Mouse (Mus musculus) forelimb bud, embryonic 11.5 days (tissue): Measurements from ENCODE around the gene Gm20431.

Experiments used
- DNase-seq: peaks from one replicate; pipeline ENCODE4 v3.0.0-alpha.2; 2012; ENCODE audit warnings: low read depth, low spot score

Gm20431 gene

DNA sequence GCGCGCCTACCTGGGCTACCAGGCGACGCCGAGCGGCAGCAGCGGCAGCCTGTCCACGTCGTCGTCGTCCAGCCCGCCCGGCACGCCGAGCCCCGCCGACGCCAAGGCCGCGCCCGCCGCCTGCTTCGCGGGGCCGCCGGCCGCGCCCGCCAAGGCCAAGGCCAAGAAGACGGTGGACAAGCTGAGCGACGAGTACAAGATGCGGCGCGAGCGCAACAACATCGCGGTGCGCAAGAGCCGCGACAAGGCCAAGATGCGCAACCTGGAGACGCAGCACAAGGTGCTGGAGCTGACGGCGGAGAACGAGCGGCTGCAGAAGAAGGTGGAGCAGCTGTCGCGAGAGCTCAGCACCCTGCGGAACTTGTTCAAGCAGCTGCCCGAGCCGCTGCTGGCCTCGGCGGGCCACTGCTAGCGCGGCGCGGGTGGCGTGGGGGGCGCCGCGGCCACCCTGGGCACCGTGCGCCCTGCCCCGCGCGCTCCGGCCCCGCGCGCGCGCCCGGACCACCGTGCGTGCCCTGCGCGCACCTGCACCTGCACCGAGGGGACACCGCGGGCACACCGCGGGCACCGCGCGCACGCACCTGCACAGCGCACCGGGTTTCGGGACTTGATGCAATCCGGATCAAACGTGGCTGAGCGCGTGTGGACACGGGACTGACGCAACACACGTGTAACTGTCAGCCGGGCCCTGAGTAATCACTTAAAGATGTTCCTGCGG, 28.4 kb upstream of the Gm20431 start, which contains the start of gene Tmem189:
TSS of gene Tmem189 (minus strand) at position 322 of the 718 bp plus-strand sequence.
- peak; percentile 71 for DNase-seq

DNA sequence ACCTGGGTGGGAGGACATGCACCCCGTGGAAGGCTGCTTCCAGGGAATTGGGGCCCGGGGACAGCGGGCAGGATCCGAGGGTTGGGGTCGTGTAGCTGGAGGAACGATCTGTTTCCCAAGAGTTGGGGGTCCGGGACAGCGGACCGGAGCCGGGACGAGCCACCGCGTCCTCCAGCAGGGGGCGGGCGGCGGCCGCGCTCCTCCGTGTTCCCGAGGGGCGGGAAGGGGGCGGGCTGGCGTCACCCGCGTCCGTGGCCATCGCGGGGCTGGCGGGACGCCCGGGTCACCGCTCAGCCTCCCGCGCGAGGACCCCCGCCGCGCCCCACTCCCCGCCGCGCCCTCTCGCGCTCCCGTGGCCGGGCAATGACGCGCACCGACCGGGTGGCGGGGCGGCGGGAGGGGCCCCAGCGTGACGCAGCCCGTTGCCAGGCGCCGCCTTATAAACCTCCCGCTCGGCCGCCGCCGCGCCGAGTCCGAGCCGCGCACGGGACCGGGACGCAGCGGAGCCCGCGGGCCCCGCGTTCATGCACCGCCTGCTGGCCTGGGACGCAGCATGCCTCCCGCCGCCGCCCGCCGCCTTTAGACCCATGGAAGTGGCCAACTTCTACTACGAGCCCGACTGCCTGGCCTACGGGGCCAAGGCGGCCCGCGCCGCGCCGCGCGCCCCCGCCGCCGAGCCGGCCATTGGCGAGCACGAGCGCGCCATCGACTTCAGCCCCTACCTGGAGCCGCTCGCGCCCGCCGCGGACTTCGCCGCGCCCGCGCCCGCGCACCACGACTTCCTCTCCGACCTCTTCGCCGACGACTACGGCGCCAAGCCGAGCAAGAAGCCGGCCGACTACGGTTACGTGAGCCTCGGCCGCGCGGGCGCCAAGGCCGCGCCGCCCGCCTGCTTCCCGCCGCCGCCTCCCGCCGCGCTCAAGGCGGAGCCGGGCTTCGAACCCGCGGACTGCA, 27.5 kb upstream of the Gm20431 start, which contains the start of gene Cebpb:
TSS of gene Cebpb (plus strand) at position 418 of the 954 bp plus-strand sequence.
- DNase-seq, result no peak

DNA sequence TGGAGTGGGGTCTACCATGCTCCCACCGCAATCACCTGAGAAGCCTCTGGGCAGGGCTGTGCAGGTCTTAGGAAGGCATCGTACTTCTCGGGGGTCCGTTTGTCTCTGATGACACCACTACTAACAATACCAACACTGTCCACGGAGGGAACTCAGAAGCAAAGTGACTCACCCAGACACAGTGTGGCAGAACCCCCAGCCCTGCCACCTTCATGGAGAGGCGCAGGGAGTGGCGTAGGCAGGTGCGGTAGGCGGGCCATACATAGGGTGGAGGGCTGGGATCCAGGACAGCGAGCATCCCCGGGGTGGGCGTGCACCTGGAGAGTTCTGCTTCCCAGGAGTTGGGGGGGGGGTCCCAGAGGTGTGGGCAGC, 26.8 kb upstream of the Gm20431 start:
- DNase-seq, result no peak

DNA sequence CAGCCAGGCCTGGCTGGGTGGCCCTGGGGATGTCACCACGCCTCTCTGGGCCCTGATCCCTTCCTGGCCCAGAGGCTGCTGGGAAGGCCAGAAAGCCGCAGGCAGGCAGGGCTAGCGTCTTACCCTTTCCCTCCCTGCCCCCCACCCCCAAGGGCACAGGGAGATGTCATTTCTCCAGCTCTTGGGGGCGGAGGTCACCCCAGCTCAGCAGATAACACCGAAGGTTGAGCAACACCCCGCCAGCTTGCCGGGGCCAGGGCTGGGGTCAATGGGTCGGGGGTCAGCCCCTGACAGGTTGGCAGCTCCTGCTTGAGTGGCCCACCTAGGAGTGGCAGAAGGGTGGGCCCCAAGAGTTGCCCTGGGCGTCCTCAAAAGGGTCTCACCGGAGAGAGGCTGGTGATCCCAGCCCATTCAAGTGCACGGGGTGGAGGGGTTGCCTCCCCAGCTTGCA, 26.4 kb upstream of the Gm20431 start:
- DNase-seq, result no peak

DNA sequence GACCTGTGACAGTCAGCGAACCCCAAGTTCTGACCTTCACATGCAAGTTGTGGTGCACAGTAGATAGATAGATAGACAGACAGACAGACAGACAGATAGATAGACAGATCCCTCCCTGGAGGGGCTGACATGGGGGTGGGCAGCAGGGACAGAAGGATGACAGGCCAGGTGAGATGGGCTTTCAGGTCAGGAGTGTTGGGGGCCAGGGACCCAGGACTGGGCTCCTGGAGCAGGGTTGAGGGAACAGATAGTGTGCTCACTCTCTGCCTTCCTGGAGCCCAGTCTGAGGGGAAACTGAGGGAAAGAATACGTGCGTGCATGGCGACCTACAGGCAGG, 25.9 kb upstream of the Gm20431 start:
- no peak for DNase-seq

DNA sequence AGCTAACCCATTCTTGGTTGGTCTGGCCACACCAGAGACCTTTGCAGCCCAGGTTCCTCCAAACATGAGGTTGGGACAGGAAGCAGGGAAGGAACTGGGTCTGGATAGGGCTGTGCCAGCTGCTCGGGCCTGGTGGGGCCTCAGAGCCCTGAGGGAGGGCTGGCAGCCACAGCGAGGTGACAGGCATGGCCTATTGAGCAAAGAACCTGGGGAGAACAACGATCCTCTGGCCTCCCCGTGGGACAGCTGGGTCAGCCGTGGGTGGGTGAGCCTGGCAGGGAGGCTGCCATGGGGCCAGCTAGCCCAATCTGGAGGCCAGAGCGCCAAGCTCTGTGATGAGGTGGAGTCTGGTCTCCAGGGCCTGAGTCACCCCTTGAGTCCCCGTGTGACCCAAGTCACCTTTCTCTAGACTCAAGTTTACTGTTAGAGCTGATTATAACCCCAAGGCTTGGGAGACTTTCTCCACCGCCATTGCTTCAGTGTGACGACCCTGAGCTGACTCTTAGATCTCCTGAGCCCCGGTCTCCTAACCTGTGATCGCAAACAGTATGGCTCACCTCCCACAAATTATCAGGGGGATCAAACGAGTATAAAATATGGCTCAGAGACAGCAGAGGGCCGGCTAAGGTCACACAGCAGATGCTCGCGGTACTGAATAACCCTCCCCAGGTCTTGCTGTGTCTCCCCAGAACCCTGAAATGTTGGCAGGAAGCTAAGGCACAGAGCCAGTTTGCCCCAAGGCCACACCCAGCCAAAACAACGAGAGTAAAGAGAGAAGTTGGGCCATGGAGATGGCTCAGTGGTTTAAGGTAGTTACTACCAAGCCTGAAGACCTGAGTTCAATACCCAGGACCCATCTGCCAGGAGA, 25.3 kb upstream of the Gm20431 start:
- DNase-seq, result no peak

DNA sequence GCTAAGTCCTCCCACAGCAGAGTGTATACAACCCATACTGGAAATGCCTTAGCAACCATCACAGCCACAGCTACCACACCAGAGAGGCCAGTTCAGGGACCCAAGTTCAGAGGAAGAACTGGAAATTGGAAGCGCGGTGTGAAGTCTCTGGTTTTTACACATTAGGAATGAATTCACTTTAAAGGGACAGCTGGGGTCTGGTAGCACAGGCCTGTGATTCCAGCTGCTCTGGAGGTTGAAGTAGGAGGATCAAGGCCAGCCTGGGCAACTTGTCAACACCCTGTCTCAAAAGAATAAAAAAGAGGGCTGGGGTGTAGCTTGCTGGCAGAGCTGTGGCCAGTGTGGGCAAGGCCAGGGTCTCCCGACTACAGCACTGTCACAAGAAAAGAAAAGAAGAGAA, 24.6 kb upstream of the Gm20431 start:
- DNase-seq, result no peak

DNA sequence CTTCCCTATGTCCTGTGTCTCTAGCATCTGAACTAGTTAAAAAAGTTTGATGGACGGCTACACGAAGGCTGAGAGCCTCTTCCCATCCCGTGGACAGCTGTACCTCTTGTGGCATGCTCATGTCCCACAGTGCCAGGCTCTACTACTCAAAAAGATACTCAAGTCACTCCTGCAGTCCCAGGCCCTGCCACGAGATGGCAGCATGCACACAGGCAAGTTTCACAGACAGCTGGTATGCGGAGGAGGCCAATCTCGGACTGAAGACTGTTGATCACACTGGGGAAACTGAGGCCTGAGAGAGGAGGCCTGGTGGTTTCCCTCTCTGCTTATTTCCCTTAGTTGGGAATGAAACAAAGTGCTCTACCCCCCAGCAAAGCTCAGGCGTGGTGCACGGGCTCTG, 23.8 kb upstream of the Gm20431 start:
- peak; percentile 90 for DNase-seq

DNA sequence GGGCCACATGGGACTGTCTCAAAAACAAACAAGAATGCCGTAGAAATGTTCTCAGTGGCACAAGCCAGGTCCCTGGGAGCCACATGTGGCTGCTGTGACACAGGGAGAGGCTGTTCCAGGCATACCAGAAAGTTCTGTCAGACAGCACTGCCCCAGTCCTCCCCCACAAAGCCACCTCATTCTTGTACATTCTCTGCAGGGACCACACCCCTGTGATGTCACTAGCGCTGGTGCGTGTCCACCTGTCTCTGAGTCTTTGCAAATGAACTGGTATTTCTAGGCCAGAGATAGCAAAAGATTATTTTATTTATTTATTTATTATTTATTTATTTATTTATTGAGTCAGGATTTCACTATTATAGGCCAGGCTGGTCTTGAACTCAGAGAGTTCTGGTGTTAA, 22.4 kb upstream of the Gm20431 start:
- DNase-seq, result no peak

DNA sequence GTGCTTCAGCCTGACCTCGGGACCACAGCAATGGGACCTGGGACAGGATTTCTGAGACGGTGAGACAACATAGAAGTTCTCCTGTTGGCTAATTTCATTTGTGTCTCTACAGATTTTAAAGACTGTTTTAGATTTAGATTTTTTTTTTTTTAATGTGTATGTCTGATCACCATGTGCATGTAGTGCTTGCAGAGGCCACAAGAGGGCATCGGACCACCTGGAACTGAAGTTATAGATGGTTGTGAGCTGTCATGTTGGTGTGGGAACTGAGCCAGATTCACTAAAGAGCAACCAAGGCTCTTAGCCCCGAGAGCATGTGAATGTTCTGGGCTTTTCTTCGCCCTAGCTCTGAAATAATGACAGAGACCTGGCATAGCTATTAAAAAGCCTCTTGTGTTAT, 19.4 kb upstream of the Gm20431 start:
- DNase-seq, result no peak

DNA sequence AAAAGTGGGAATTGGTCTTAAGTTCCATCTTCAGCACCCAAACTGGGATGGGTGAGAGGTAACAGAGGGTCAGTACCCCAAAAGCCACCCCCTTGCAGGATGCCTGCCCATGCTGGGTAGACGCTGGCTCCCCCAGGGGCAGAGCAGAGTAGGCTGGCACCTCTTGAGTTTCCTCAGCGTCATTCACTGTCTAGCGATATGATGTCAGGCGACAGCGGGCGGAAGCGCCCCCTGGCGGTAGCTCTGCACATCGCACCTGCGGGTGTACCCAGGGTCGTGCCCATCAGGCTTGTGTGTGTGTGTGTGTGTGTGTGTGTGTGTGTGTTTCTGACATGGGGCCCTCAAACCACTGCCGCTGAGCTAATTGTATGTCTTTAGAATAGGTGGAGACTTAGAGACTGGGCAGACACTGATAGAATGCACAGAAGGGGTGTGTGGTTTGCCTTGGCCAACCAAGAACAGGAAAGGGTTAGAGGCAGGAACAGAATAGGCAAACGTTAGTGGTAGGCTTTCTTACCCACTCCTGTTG, 18.7 kb upstream of the Gm20431 start:
- peak; percentile 83 for DNase-seq

DNA sequence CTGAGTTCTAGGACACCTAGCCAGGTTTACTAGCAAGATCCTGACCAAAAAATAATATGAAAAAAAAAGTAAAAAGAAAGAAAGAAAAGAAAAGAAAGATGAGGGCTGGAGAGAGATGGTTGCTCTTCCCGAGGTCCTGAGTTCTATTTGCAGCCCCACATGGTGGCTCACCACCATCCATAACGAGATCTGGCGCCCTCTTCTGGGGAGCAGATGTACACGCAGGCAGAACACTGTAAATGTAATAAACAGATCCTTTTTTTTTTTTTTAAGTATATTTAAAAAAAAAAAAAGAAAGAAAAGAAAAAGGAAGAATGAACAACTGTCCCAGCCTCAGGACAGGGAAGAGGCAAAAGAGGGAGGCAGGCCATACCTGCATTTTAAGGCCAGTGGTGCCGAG, 17.3 kb upstream of the Gm20431 start:
- DNase-seq, result no peak

DNA sequence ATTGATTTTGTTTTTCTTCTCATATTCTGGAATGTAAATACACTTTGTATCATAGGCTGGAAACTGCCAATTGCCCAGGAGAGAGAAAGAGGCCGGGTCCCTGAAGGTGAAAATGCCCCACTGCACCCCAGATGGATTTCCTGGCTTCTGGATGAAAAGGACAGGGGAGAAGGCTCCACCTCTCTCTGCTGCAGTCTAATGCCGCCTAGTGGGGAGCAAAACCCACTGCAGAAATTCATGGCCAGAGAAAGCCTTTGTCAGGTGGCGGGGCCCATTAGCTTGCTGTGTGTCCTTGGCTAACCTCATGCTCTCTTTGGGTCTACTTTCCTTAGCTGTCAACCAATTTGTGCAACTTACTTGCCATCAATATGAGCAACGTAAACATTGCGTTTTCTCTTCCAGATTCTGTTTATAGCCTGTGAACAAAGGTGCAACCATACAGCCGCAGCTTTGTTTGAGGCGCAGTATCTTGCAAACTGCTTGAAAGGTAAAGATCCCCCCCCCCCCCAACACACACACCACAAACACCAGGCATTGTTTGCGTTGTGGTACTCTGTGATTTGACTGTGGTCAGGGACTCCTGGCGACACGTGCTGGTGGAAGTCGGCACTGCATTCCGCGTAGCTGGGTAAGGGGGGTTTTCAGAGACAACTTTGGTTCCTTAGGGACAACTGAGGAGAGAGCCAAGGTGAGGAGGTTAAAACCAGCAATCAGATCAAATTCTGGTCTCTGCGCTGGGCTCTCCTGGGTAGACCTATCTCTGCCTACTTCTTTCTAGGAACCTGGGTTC, 14.0 kb upstream of the Gm20431 start:
- DNase-seq, result no peak

DNA sequence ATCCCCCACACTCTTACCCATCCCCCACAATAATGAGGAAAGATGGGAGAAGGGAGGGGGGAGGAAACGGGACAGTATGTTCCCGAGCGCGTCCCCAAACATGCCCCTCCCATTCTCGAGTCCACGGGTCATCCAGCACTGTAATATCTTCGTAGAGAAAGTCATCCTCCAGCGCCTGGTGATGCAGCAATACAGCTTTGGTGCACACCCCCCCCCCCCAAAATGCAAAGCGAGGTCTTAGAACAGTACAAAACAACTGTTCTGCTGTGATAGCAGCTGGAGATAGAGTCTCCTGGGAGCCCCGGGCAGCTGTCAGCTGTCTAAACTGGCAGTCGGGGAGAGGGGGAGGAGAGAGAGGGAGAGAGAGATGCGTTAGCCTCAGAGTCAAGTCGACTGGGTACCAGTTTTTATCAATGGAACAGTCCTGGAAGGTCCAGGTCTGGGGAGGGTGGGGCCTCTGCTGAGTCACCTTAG, 11.0 kb upstream of the Gm20431 start:
- no peak for DNase-seq

DNA sequence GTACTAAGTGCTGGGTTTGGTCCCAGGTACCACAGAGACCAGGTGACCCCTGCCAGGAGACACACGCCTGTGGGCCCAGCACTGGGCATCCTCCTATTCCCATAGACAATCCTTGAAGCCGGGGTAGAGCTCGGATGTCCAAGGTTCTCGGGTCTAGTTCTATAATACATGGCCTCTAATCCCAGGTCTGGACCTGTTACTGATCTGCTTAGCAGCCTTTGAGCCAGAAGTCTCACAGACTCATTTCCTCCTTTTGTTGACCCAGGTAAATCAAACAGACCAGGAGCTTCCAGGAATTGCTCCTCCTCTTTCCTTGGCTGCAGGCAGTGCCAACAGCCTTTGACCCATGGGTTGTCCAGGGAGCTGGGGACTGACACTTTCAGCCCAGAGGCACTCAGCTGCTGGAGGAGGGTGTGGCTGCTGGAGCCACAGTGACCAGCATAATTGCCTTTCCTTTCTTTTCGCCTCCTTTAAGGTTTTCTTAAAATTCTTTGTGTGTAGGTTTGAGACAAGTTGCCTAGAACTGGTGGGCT, 9.9 kb upstream of the Gm20431 start:
- no peak for DNase-seq

DNA sequence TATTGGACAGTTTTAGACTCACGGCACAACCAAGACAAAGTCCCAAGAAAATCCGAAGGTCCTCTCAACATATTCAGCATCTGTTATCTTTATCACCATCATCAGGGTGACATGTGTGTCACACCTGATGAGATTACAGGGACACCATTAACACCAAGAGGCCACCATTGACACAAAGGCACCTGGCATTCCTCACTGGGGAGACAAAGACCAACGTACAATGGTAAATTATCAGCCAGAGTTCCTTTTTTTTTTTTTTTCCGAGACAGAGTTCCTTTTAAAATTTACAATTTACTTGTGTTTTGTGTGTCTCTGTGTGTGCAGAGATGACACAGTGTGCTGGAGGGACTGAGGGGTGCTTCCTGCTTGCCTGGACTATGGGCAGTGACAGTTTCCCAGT, 8.1 kb upstream of the Gm20431 start:
- no peak for DNase-seq

DNA sequence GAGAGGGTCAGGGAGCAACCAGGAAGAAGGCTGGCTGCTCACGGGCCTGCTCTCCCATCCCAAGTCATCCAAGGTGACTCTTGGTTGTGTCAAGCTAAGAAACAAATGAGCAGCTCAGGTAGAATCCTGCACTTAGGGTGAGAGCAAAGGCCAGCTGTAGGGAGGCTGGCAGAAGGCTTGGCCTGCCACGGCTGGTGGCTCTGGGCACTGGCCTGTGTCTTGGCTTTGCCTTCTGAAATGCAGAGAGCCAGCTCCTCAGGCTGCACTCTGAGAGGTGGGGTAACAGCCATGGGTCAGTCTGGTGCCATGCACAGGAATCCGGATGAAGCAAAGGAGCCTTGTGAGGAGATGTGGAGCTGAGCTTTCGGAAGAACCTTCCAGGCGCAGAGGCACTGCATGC, 7.1 kb upstream of the Gm20431 start:
- no peak for DNase-seq

DNA sequence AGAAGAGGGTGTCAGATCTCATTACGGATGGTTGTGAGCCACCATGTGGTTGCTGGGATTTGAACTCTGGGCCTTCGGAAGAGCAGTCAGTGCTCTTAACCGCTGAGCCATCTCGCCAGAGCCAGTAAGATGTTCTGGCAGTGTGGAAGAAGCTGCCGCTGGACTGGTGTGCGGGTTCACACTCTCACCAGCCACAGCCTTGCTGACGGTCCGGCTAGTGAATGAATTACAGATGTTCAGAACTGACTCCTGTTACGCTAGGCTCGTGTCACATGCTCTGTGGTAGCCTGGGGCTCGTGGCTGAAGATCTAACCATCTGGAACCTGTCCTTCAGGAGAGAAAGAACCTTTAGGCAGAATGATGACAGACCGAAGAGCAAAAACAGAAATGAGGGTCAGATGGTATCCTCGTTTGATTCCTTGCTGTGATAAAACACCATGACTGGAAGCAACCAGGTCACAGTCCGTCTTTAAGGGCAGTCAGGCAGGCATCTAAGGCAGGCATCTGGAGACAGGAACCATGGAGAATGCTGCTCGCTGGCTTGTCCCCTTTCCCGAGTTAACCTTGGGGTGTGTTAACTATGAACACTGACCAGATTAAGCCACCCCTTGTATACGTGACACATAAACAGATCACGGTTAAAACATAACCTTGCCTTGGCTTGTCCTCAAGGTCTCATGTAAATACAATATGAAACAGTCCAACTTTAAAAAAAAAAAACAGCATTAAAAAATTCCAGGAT, 4.8 kb upstream of the Gm20431 start:
- no peak for DNase-seq

DNA sequence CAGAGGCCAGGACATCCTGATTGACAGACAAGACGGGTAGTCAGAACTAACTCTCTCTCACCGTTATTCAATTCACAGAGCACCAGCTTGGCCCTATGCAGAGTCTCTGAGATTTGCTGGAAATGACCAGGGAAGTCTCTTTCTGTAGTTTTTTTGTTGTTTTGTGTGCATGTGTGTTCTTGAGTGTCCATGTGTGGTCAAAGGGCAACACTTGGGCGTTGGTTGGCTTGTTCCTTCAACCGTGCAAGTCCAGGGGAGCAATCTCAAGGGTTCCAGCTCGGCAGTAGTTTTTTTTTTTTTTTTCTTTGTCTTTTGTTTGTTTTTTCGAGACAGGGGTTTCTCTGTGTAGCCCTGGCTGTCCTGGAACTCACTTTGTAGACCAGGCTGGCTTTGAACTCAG, 1.4 kb upstream of the Gm20431 start:
- DNase-seq, result no peak

DNA sequence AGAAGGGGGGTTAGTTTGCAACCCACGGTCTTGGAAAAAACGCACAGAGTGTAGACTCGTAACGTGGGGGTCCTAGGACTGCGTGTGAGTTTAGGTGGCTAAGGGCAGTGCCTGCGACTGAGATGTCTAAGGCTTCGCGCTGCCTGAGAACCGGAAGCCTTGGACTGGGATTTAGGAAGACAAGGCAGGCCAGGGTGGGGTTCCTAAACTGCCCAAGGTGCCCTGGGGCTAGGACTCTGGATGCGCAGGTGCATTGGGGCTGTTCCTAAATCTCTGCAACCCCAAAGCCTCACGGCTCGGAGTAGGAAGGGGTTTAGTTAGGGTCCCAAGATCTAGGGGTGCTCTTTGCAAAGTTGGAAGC, 705 bp downstream of the Gm20431 start:
- DNase-seq, result no peak
